ENCODE assay signal across 9 mouse cellular contexts in the genomic region with DNA sequence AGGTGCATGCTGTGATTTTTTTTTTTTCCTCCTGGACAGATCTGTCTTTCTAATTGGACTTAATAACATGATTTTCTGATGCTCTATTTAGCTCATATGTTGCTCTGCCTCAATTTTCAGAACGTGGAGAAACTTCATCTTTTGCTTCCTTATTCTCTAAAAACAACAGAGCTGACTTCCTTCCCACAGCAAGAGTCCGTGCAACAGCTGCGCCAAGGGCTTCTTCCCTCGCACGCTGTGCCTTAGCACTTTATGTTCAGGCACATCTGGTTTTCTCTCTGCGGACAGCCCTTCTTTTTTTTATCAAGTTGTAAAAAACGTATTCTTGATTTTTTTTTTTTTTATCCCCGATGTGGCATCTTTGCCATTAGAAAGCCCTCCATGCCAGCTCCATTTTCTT.
DNase-seq lines count a peak whose midpoint lies in the region; ATAC-seq and TF ChIP-seq lines count a peak whose summit lies in the region.
"Had no signal": no experiment of that assay in that cellular context is flagged by ENCODE, and none has a peak within 500 bp of the region (broad histone marks: within the 10 kb centered on the region; RNA-seq: fewer than 3 reads in every experiment).

No protein-coding gene starts in this region.

- no peak for TF ChIP-seq POLR2A in ES-Bruce4 (IDR thresholded peaks at IDR 0.05; ENCODE audit: insufficient read depth, low read length)

- DNase-seq in forebrain, postnatal 0 days = peak; percentile 35
- DNase-seq in forebrain, embryonic 14.5 days (ENCODE audit: low spot score) = no peak
- peak; percentile 20 to 30 for DNase-seq in left cerebral cortex, postnatal 14 days (ENCODE audit: low spot score in 2 of 2)
- no peak for DNase-seq in left cerebral cortex, adult 18-20 months (ENCODE audit: low spot score in 2 of 2)
- DNase-seq in cerebellum, adult 9-10 months = no peak
- no peak for DNase-seq in cerebellum, adult 11 months

- WGBS in forebrain, postnatal 0 days = 69% methylated on average over 8 of the region's 8 CpGs
- WGBS in forebrain, embryonic 14.5 days = 84% methylated on average over 8 of the region's 8 CpGs
- WGBS in macrophage (ENCODE audit: missing documents) = 9% methylated on average over 8 of the region's 8 CpGs

- H3K27ac ChIP-seq in forebrain, postnatal 0 days (ENCODE audit: low read depth, low read length) = peak overlapping the region; percentile 80
- no peak overlapping the region for H3K27ac ChIP-seq in forebrain, embryonic 14.5 days (ENCODE audit: low read depth, low read length)
- H3K27ac ChIP-seq in ES-Bruce4 (ENCODE audit: insufficient read depth, low read length) = peak overlapping the region; percentile 33; the same call in 1 of the 2 replicates
- peak overlapping the region; percentile 60 for H3K27ac ChIP-seq in macrophage

- TF ChIP-seq CTCF in forebrain, postnatal 0 days (IDR thresholded peaks at IDR 0.05; ENCODE audit: low read depth) = no peak
- no peak for TF ChIP-seq CTCF in ES-Bruce4 (IDR thresholded peaks at IDR 0.05; ENCODE audit: low read depth, low read length)

- H3K4me3 ChIP-seq in forebrain, postnatal 0 days (ENCODE audit: low read depth, low read length) = no peak overlapping the region
- H3K4me3 ChIP-seq in forebrain, embryonic 14.5 days (ENCODE audit: low read depth, low read length) = no peak overlapping the region
- no peak overlapping the region for H3K4me3 ChIP-seq in ES-Bruce4 (ENCODE audit: low read depth, low read length)
- no peak overlapping the region for H3K4me3 ChIP-seq in macrophage (ENCODE audit: inconsistent target)
- H3K4me3 ChIP-seq: erythroblast, embryonic 14.5 days had no signal

- intact Hi-C loops in left cerebral cortex, postnatal 14 days (cut with DNase I) = no loop called here

- TF ChIP-seq EP300 in ES-Bruce4 (IDR thresholded peaks at IDR 0.05; ENCODE audit: insufficient read depth, low read depth, low read length) = no peak

- no peaks in the 10 kb centered on the region; the same call in 1 of the 2 replicates for H3K27me3 ChIP-seq in forebrain, postnatal 0 days (ENCODE audit: insufficient read depth, low read length)
- H3K27me3 ChIP-seq in forebrain, embryonic 14.5 days (replicated peaks; ENCODE audit: control insufficient read depth, insufficient read depth, low read length) = no peaks in the 10 kb centered on the region
- no peaks in the 10 kb centered on the region for H3K27me3 ChIP-seq in ES-Bruce4 (ENCODE audit: control insufficient read depth, insufficient read depth, low read length, poor library complexity, severe bottlenecking)

- no peaks in the 10 kb centered on the region for H3K9me3 ChIP-seq in forebrain, postnatal 0 days (ENCODE audit: low read length)
- H3K9me3 ChIP-seq in forebrain, embryonic 14.5 days (replicated peaks; ENCODE audit: control insufficient read depth, low read length) = no peaks in the 10 kb centered on the region
- no peaks in the 10 kb centered on the region for H3K9me3 ChIP-seq in ES-Bruce4 (replicated peaks; ENCODE audit: control insufficient read depth, insufficient read depth, low read length, poor library complexity, severe bottlenecking)

- no peak for ATAC-seq in forebrain, postnatal 0 days
- no peak for ATAC-seq in forebrain, embryonic 14.5 days

- peaks cover 24% of the 10 kb centered on the region for H3K4me1 ChIP-seq in forebrain, postnatal 0 days (ENCODE audit: insufficient read depth)
- H3K4me1 ChIP-seq in forebrain, embryonic 14.5 days (ENCODE audit: control insufficient read depth, insufficient read depth, low read length) = peaks cover 16% of the 10 kb centered on the region; the same call in 1 of the 2 replicates
- peaks cover 13% of the 10 kb centered on the region for H3K4me1 ChIP-seq in ES-Bruce4 (ENCODE audit: control insufficient read depth, insufficient read depth, low read length)

- H3K36me3 ChIP-seq in forebrain, postnatal 0 days (ENCODE audit: insufficient read depth) = no peaks in the 10 kb centered on the region
- no peaks in the 10 kb centered on the region for H3K36me3 ChIP-seq in forebrain, embryonic 14.5 days (ENCODE audit: control insufficient read depth, insufficient read depth, low read length)
- H3K36me3 ChIP-seq in ES-Bruce4 (ENCODE audit: control insufficient read depth, insufficient read depth, low read length, poor library complexity, severe bottlenecking) = no peaks in the 10 kb centered on the region
- H3K36me3 ChIP-seq in macrophage (ENCODE audit: inconsistent target) = no peaks in the 10 kb centered on the region

- no peaks in the 10 kb centered on the region for H3K79me2 ChIP-seq in macrophage (ENCODE audit: inconsistent target)

- H3K9ac ChIP-seq in forebrain, postnatal 0 days = no peak overlapping the region
- H3K9ac ChIP-seq in forebrain, embryonic 14.5 days (ENCODE audit: low read length) = no peak overlapping the region
- H3K9ac ChIP-seq in ES-Bruce4 (ENCODE audit: low read depth, poor library complexity, severe bottlenecking) = no peak overlapping the region

- no peak overlapping the region for H3K4me2 ChIP-seq in forebrain, postnatal 0 days (ENCODE audit: low read depth)
- H3K4me2 ChIP-seq in forebrain, embryonic 14.5 days (ENCODE audit: low read length) = no peak overlapping the region

Comparison
In these comparisons a context has a peak if more than half of its experiments do, and no peak if none do; other contexts are left out.
1. DNase-seq: peak in forebrain, postnatal 0 days (single experiment) and left cerebral cortex, postnatal 14 days (2 of 2); none in forebrain, embryonic 14.5 days (single experiment), left cerebral cortex, adult 18-20 months (0 of 2), cerebellum, adult 9-10 months (single experiment) and cerebellum, adult 11 months (single experiment).